Mouse (Mus musculus): ENCODE measurements at regions not wholly inside any gene's neighbourhood (a gene's known extent, or its start where the extent isn't known, plus 50 kb on each side); places are given as distances from the start of the nearest gene placed in this dataset.
"Not testable (repeated sequence)": the region's sequence is repeated elsewhere in the genome, so short reads cannot be mapped to it uniquely, and the experiment has no call there.

- Histone ChIP-seq H3K27ac (ENCODE audit: low read depth, low read length) (no peak overlapping the region), H3K9me3 (ENCODE audit: low read length) (no peaks in the 10 kb centered on the region), H3K9ac (no peak overlapping the region), H3K4me1 (ENCODE audit: insufficient read depth) (no peaks in the 10 kb centered on the region), H3K27me3 (ENCODE audit: insufficient read depth, low read length) (no peaks in the 10 kb centered on the region), H3K36me3 (ENCODE audit: insufficient read depth) (no peaks in the 10 kb centered on the region), H3K4me2 (ENCODE audit: low read depth) (no peak overlapping the region), H3K4me3 (ENCODE audit: low read depth, low read length) (no peak overlapping the region)
- no peak for TF ChIP-seq CTCF (IDR thresholded peaks at IDR 0.05; ENCODE audit: low read depth)
- DNase-seq (no peak), ATAC-seq (no peak)
- WGBS: 59% methylated on average over 3 of the region's 3 CpGs
Observed at GRCm38 (mm10) chr11:23079936-23080794, 72.8 kb downstream of the Fam161a start.

DNA sequence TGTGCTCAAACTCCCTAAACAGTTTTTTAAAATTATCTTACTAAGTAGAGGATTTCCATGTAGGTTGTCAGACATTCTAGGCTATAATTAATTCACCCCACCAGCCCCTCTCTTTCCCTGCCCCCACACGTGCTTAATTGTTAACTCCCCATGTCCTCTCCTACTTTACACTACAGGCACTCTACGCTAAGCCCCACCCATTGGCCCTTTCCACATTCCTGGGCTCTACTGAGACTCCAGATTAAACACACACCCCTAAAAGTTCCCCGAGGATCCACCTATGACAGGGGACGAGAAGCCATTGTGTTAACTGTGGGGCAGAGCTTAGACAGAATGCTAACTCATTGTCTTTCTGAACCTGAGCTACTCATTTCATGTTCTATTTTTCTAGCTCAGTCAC is 74.3 kb downstream of the Fam161a start:
- Histone ChIP-seq H3K27me3 (ENCODE audit: insufficient read depth, low read length) (no peaks in the 10 kb centered on the region), H3K9me3 (ENCODE audit: low read length) (no peaks in the 10 kb centered on the region), H3K4me1 (ENCODE audit: insufficient read depth) (no peaks in the 10 kb centered on the region), H3K4me2 (ENCODE audit: low read depth) (no peak overlapping the region), H3K36me3 (ENCODE audit: insufficient read depth) (no peaks in the 10 kb centered on the region), H3K4me3 (ENCODE audit: low read depth, low read length) (no peak overlapping the region), H3K27ac (ENCODE audit: low read depth, low read length) (no peak overlapping the region), H3K9ac (no peak overlapping the region)
- DNase-seq: no peak
- 65% methylated on average over 4 of the region's 4 CpGs for WGBS
- no peak for ATAC-seq
- TF ChIP-seq CTCF (IDR thresholded peaks at IDR 0.05; ENCODE audit: low read depth): no peak

GRCm38 (mm10) chr11:23083811-23084210 is 76.5 kb downstream of the Fam161a start:
- H3K4me1 ChIP-seq (ENCODE audit: insufficient read depth); DNase-seq; H3K9me3 ChIP-seq (ENCODE audit: low read length); H3K4me3 ChIP-seq (ENCODE audit: low read depth, low read length); H3K4me2 ChIP-seq (ENCODE audit: low read depth); H3K27me3 ChIP-seq (ENCODE audit: insufficient read depth, low read length); H3K27ac ChIP-seq (ENCODE audit: low read depth, low read length); ATAC-seq; H3K36me3 ChIP-seq (ENCODE audit: insufficient read depth); H3K9ac ChIP-seq: not testable (repeated sequence)
- 88% methylated on average over 2 of the region's 2 CpGs for WGBS

DNA sequence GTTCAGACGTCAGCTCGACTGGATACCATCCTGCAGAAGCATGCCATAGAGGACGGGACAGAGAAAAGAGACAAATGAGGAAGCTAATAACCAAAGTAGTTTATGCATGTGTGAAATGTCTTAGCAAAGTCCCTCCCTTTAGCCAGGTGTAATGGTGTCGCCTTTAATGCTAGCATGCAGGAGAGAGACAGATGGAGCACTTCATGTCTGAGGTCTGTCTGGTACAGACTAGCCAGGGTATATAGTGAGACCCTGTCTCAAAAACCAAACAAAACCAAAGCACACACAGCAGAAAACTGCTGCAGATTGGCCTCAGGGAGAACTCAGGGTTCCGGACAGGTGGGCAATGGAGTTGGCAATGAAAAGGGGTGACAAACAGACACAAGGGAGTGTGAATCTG is 88.0 kb downstream of the Fam161a start:
- H3K4me2 ChIP-seq (ENCODE audit: low read depth): no peak overlapping the region
- H3K9ac ChIP-seq: no peak overlapping the region
- H3K9me3 ChIP-seq (ENCODE audit: low read length): no peaks in the 10 kb centered on the region
- TF ChIP-seq CTCF (IDR thresholded peaks at IDR 0.05; ENCODE audit: low read depth): no peak
- no peaks in the 10 kb centered on the region for H3K36me3 ChIP-seq (ENCODE audit: insufficient read depth)
- H3K4me1 ChIP-seq (ENCODE audit: insufficient read depth): no peaks in the 10 kb centered on the region
- no peak overlapping the region for H3K27ac ChIP-seq (ENCODE audit: low read depth, low read length)
- no peaks in the 10 kb centered on the region for H3K27me3 ChIP-seq (ENCODE audit: insufficient read depth, low read length)
- WGBS: 92% methylated on average over 5 of the region's 5 CpGs
- no peak overlapping the region for H3K4me3 ChIP-seq (ENCODE audit: low read depth, low read length)
- ATAC-seq (no peak), DNase-seq (no peak)

- H3K4me1 ChIP-seq (ENCODE audit: insufficient read depth); H3K27me3 ChIP-seq (ENCODE audit: insufficient read depth, low read length); ATAC-seq; H3K4me3 ChIP-seq (ENCODE audit: low read depth, low read length); H3K9ac ChIP-seq; H3K27ac ChIP-seq (ENCODE audit: low read depth, low read length); DNase-seq; H3K9me3 ChIP-seq (ENCODE audit: low read length); H3K4me2 ChIP-seq (ENCODE audit: low read depth); H3K36me3 ChIP-seq (ENCODE audit: insufficient read depth): not testable (repeated sequence)
- WGBS: 38% methylated on average over 1 of the region's 1 CpGs
Observed at GRCm38 (mm10) chr11:23095723-23096122, 88.4 kb downstream of the Fam161a start.

DNA sequence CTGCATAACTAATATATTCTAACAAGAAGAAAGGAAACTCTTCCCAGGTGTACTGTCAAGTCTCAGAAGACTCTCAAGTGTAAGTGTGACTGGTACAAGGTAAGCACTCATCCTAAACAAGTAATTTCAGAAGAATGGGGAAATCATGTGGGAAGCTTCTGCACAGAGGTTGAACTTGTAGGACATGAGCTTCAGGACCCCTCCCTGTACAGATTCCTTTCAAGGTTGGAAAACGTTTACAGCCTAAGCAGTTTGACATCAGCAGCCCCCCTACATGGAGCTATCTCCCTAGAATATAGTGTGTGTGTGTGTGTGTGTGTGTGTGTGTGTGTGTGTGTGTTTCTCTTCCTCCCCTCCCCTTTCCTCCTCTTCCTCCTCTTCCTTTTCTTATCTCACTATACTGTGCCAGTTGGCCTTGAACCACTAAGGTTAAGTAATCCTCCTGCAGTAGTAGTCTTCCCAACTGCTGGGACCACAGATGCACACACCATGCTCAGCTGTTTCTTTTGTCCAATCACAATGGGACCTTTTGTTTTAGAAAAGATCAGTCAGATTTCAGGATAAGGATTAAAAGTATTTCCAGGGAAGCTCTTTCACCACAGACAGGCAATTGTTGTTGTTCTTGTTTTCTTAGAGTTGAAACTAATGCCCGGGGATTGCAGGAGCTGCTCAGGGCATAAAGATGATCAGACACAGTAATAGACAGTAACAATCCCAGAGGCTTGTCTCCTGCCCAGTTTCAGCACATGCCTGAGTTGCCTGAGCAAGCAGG is 89.3 kb downstream of the Fam161a start:
- Histone ChIP-seq H3K36me3 (ENCODE audit: insufficient read depth) (no peaks in the 10 kb centered on the region), H3K9me3 (ENCODE audit: low read length) (no peaks in the 10 kb centered on the region), H3K4me3 (ENCODE audit: low read depth, low read length) (no peak overlapping the region), H3K4me2 (ENCODE audit: low read depth) (no peak overlapping the region), H3K4me1 (ENCODE audit: insufficient read depth) (no peaks in the 10 kb centered on the region), H3K27ac (ENCODE audit: low read depth, low read length) (no peak overlapping the region), H3K9ac (no peak overlapping the region), H3K27me3 (ENCODE audit: insufficient read depth, low read length) (no peaks in the 10 kb centered on the region)
- no peak for TF ChIP-seq CTCF (IDR thresholded peaks at IDR 0.05; ENCODE audit: low read depth)
- 42% methylated on average over 2 of the region's 2 CpGs for WGBS
- no peak for DNase-seq
- no peak for ATAC-seq

- no peak for TF ChIP-seq CTCF (IDR thresholded peaks at IDR 0.05; ENCODE audit: low read depth)
- WGBS: 81% methylated on average over 2 of the region's 2 CpGs
- no peak for ATAC-seq
- H3K9ac ChIP-seq: no peak overlapping the region
- no peak overlapping the region for H3K4me2 ChIP-seq (ENCODE audit: low read depth)
- H3K27ac ChIP-seq (ENCODE audit: low read depth, low read length): no peak overlapping the region
- H3K4me1 ChIP-seq (ENCODE audit: insufficient read depth): no peaks in the 10 kb centered on the region
- no peaks in the 10 kb centered on the region for H3K36me3 ChIP-seq (ENCODE audit: insufficient read depth)
- no peaks in the 10 kb centered on the region for H3K27me3 ChIP-seq (ENCODE audit: insufficient read depth, low read length)
- no peak for DNase-seq
- no peaks in the 10 kb centered on the region for H3K9me3 ChIP-seq (ENCODE audit: low read length)
- H3K4me3 ChIP-seq (ENCODE audit: low read depth, low read length): no peak overlapping the region
Observed at GRCm38 (mm10) chr11:23097223-23097490, 89.8 kb downstream of the Fam161a start.
